Mouse (Mus musculus) lung, postnatal 0 days (tissue): Measurements from ENCODE around the gene Stard10. TPM values are rescaled to one million over a fixed set of nuclear protein-coding genes. Genes with fewer than 3 reads are reported as not detected.

Experiments
- ATAC-seq: fragments of 200-750 bp; cut with Nextera tagmentation; 2 replicates; pipeline ENCODE4 v1.8.0; 2017; ENCODE audit warnings: moderate library complexity
- DNase-seq: peaks from one replicate; pipeline ENCODE4 v3.0.0-alpha.2; 2016; ENCODE audit warnings: low spot score
- H3K27ac ChIP-seq: fragments of 300-500 bp; sonication (generic); 2 replicates; pipeline ENCODE4 v1.5.1; 2014; ENCODE audit warnings: antibody characterized with exemption, mild to moderate bottlenecking, low read length, mixed read lengths
- H3K27me3 ChIP-seq: fragments of 300-500 bp; sonication (generic); replicated peaks from 2 replicates; pipeline ENCODE4 v1.6.1; 2014; ENCODE audit warnings: low read length, mixed read lengths; ENCODE audit not compliant: insufficient read depth
- H3K36me3 ChIP-seq: fragments of 300-500 bp; sonication (generic); 2 replicates; pipeline ENCODE4 v1.6.1; 2014; ENCODE audit warnings: low read length, mixed read lengths; ENCODE audit not compliant: insufficient read depth
- H3K4me1 ChIP-seq: fragments of 300-500 bp; sonication (generic); 2 replicates; pipeline ENCODE4 v1.6.1; 2014; ENCODE audit warnings: antibody characterized with exemption, low read depth, low read length, mixed read lengths; ENCODE audit not compliant: insufficient read depth
- H3K4me2 ChIP-seq: fragments of 300-500 bp; sonication (generic); replicated peaks from 2 replicates; pipeline ENCODE4 v1.6.1; 2014; ENCODE audit warnings: low read depth, mild to moderate bottlenecking, low read length, moderate library complexity, mixed read lengths
- H3K4me3 ChIP-seq: fragments of 300-500 bp; sonication (generic); 2 replicates; pipeline ENCODE4 v1.5.1; 2014; ENCODE audit warnings: low read depth, low read length
- H3K9ac ChIP-seq: fragments of 300-500 bp; sonication (generic); replicated peaks from 2 replicates; pipeline ENCODE4 v1.6.1; 2014; ENCODE audit warnings: low read depth, mild to moderate bottlenecking
- H3K9me3 ChIP-seq: fragments of 300-500 bp; sonication (generic); 2 replicates; pipeline ENCODE4 v1.6.1; 2016; ENCODE audit warnings: low read length, mixed read lengths
- CTCF ChIP-seq: IDR thresholded peaks from 2 replicates; pipeline ENCODE4 v1.5.1; 2016; ENCODE audit warnings: antibody characterized with exemption, mild to moderate bottlenecking
- EP300 ChIP-seq: IDR thresholded peaks from 2 replicates; pipeline ENCODE4 v1.6.1; 2016; ENCODE audit warnings: antibody characterized with exemption, mild to moderate bottlenecking, control low read depth
- WGBS: fragments of 180-500 bp; shearing (Covaris S2); extraction: QIAGEN DNeasy Blood & Tissue Kit; methylation state at CpG from one replicate; pipeline ENCODE4 v1.1.7; 2014; 5-methylcytosine and 5-hydroxymethylcytosine counted together
- polyA plus RNA-seq: library from polyadenylated mRNA; unstranded; fragments of >200 nt; fragmentation: Nextera tagmentation; extraction: Ambion mirVana; gene quantifications from 2 replicates; pipeline ENCODE4 v1.2.1, GENCODE M21; 2015

The Stard10 gene
- polyA plus RNA-seq, 1 experiment from 2014 or later: 46.3 TPM

DNA sequence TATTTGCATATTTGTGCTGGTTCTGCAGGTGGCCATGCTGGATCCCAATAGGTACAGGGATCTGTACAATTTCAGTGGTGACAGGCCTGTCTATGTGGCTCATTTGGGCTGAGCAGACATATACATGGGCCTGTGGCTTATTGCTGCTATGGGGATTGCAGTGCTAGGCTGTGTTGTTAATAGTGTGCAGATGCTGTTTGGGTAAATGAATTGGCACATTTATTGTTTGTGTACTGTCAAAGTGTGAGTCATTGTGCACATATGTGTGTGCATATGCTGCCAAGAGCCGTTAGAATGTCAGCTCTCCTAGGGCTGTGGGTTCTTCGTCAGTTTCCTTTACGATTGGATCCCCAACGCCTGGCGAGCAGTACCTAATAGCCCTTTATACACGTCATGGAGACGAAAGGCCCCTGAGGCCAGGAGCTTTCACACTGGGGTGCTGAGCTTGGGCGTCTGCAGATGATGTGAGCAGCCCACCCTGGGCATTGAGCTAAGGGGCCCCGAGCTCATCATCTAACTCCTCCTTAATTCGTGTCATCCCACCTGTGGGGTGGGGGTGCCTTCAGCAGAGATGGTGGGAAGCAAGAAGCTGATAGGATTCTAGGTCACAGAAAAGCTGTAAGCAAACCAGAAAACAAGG lies 59.9 kb downstream of the Stard10 start:
- Histone ChIP-seq H3K36me3 (no peaks in the 10 kb centered on the region; the same call in 1 of the 2 replicates), H3K27me3 (no peaks in the 10 kb centered on the region), H3K4me2 (no peak overlapping the region), H3K4me1 (peaks cover 13% of the 10 kb centered on the region; the same call in 1 of the 2 replicates), H3K9ac (no peak overlapping the region), H3K27ac (peak overlapping the region; percentile 85; the same call in 1 of the 2 replicates), H3K9me3 (no peaks in the 10 kb centered on the region), H3K4me3 (no peak overlapping the region)
- DNase-seq (no peak), ATAC-seq (no peak)
- 77% methylated on average over 10 of the region's 10 CpGs for WGBS
- TF ChIP-seq EP300 (no peak), CTCF (no peak)

DNA sequence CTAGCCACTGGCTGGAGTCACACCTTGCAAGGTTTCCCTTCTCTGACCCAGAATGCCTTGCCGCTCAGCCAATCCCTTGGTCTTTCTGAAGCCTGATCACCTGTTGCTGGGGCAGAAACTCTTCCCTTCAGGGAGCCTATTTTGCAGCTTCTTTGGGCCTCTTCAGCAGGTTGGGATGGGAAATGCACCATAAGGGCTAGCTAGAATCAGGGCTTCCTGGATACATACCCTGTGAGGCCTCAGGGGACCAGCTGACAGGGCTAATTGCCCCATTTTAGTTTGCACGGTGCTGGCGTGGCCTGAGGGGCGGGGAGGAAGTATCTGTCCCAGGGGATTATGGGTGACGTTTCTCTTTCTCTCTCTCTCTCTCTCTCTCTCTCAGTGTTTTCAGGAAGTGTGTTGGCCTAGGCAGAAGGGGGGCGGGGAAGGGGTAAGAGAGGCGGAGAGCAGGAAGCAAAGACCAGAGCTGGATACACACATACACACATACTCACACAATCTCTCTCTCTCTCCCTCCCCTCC lies 60.9 kb downstream of the Stard10 start:
- Histone ChIP-seq H3K4me2 (peak overlapping the region; percentile 71), H3K36me3 (no peaks in the 10 kb centered on the region; the same call in 1 of the 2 replicates), H3K27ac (peak overlapping the region; percentile 85), H3K4me3 (peak overlapping the region; percentile 30), H3K9ac (peak overlapping the region; percentile 37), H3K4me1 (peaks cover 18% of the 10 kb centered on the region; the same call in 1 of the 2 replicates), H3K9me3 (no peaks in the 10 kb centered on the region), H3K27me3 (no peaks in the 10 kb centered on the region)
- TF ChIP-seq EP300 (peak; percentile 35; the same call in 1 of the 2 replicates), CTCF (no peak)
- 10% methylated on average over 5 of the region's 7 CpGs for WGBS
- ATAC-seq: peak; percentile 94
- DNase-seq: peak; percentile 97

DNA sequence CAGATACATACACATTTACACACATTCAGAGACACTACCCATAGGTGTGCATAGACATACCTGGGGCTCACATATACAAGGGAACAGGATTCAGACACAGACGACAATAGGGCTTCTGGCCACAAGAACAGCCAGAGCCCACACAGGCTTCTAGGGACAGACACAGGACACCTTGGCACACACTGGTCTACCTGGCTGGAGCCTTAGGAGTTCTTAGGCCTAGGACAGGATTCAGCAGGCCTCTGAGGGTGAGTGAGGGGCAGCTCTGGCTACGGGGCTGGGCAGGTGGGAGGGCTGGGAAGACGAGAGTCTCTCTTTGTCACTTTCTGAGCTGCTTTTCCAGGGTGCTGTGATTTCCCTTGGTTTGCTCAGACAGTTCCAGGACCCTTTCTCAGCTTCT lies 61.4 kb downstream of the Stard10 start:
- no peaks in the 10 kb centered on the region for H3K27me3 ChIP-seq
- no peak for DNase-seq
- 35% methylated on average over 3 of the region's 3 CpGs for WGBS
- no peaks in the 10 kb centered on the region; the same call in 1 of the 2 replicates for H3K36me3 ChIP-seq
- H3K4me1 ChIP-seq: peaks cover 20% of the 10 kb centered on the region; the same call in 1 of the 2 replicates
- peak overlapping the region; percentile 30 for H3K4me3 ChIP-seq
- ATAC-seq: peak; percentile 13
- H3K27ac ChIP-seq: peak overlapping the region; percentile 85
- peak overlapping the region; percentile 37 for H3K9ac ChIP-seq
- H3K4me2 ChIP-seq: peak overlapping the region; percentile 71
- no peak for TF ChIP-seq EP300
- TF ChIP-seq CTCF: no peak
- no peaks in the 10 kb centered on the region for H3K9me3 ChIP-seq

DNA sequence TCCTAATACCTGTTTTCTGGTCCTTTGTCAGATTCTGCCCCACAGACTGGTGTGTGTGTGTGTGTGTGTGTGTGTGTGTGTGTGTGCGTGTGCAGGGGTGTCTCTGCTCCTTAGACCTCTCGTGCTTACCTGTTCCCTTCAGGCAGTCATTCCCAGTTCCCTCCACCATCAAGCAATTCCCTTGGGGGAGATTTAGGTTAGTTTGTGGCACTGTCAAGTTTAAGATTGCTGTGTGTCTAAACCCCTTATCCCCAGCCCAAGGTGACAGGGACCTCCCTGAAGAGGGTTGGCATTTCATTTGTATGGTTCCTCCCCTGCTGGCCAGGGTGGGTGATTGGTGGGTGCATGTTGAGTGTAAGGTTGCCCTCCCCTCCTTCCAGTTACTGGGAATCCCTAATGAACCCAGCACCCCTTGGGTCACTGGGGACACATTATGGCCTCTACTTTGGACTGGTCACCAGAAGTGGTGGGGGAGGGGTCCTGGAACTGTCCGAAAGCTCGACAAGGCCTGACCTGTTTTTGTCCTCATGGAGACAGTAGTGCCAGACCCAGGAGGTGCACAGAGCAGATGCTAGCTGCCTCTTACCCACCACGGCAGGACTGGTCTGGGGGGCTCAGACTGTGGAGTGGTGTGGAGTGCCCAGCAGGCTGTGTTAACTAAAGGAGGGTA lies 62.0 kb downstream of the Stard10 start:
- no peaks in the 10 kb centered on the region; the same call in 1 of the 2 replicates for H3K36me3 ChIP-seq
- H3K4me2 ChIP-seq: peak overlapping the region; percentile 71
- no peak for TF ChIP-seq EP300
- peak; percentile 17; the same call in 1 of the 2 replicates for TF ChIP-seq CTCF
- peak overlapping the region; percentile 37 for H3K9ac ChIP-seq
- peak overlapping the region; percentile 85 for H3K27ac ChIP-seq
- 35% methylated on average over 5 of the region's 5 CpGs for WGBS
- H3K9me3 ChIP-seq: no peaks in the 10 kb centered on the region
- DNase-seq: peak; percentile 43
- peak overlapping the region; percentile 30 for H3K4me3 ChIP-seq
- H3K27me3 ChIP-seq: no peaks in the 10 kb centered on the region
- H3K4me1 ChIP-seq: peaks cover 22% of the 10 kb centered on the region; the same call in 1 of the 2 replicates
- no peak for ATAC-seq

DNA sequence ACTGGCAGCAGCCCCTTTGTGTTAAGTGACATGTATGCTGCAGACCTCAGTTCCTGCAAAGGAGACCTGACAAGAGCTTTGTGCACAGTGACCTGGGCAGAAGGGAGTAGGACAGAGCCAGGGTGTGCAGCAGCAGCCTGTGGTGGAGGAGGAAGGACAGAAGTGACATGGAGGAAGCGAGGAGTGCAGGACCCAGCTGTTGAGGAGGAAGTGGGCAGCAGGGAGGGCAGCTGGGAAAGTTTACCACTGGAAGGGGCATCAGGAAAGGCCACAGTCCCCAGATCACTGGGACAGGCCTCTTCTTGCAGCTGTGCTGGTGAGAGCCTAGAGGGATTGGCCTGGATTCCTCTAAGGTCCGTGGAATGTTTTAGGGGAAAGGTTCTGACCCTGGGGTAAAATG lies 62.8 kb downstream of the Stard10 start:
- Histone ChIP-seq H3K27ac (peak overlapping the region; percentile 85), H3K4me3 (peak overlapping the region; percentile 30; the same call in 1 of the 2 replicates), H3K9ac (peak overlapping the region; percentile 32), H3K36me3 (no peaks in the 10 kb centered on the region; the same call in 1 of the 2 replicates), H3K27me3 (no peaks in the 10 kb centered on the region), H3K4me2 (peak overlapping the region; percentile 71), H3K4me1 (peaks cover 26% of the 10 kb centered on the region), H3K9me3 (no peaks in the 10 kb centered on the region)
- DNase-seq (peak; percentile 36), ATAC-seq (no peak)
- TF ChIP-seq EP300 (no peak), CTCF (no peak)
- WGBS: 26% methylated on average over 2 of the region's 2 CpGs

DNA sequence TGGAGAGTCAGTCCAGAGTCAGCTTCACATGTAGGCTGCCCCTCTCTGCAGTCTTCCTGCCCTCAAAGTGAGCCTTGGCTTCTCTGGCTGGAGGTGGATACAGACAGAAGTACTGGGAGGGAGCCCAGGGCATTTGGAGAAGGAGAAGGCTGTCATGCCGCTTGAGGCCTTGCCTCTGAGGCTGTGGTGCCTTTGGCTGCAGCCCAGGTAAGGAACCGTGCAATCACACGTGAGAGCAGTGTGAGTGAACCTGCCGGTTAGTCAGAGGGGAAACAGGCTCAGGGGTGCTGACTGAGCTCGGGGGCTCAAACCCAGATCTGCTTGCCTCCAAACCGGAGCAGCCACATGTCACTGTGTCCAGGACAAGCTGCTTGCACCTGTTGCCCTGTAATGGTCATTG lies 64.6 kb downstream of the Stard10 start:
- H3K27ac ChIP-seq: no peak overlapping the region
- DNase-seq (no peak), ATAC-seq (no peak)
- H3K4me2 ChIP-seq: no peak overlapping the region
- H3K4me3 ChIP-seq: no peak overlapping the region
- H3K9ac ChIP-seq: no peak overlapping the region
- H3K27me3 ChIP-seq: no peaks in the 10 kb centered on the region
- WGBS: 66% methylated on average over 6 of the region's 6 CpGs
- H3K9me3 ChIP-seq: no peaks in the 10 kb centered on the region
- peaks cover 3% of the 10 kb centered on the region; the same call in 1 of the 2 replicates for H3K36me3 ChIP-seq
- peaks cover 35% of the 10 kb centered on the region for H3K4me1 ChIP-seq
- no peak for TF ChIP-seq CTCF
- no peak for TF ChIP-seq EP300
